Mouse (Mus musculus) embryo, embryonic 10 days (tissue): ENCODE measurements around the gene Hapln4.
"Not testable (repeated sequence)": the region's sequence is repeated elsewhere in the genome, so short reads cannot be mapped to it uniquely, and the experiment has no call there.

Experiments used
- DNase-seq: peaks from one replicate; pipeline ENCODE4 v3.0.0-alpha.2; 2015; ENCODE audit warnings: low spot score

Hapln4 gene

DNA sequence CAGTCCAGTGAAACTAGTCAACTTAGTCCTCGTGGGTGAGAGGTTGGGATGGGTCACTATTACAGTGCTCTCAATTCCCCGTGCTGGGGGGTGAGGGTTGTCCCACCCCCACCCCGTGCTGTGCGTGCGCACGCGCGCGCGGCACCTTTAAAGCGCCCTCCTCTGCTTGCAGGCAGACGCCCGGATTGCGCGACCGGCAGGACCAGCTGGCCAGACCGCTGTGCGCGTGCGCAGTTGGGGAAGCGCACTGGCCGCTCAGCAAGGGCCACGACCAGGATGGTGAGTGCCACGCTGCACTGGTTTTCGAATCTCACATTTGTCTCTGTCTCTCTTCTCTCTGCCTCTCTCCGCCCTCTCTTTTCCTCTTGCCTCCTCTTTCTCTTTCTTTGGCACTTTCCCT is at the start of gene Hapln4:
Gene Hapln4, plus strand, starts transcription at position 173 of the 400 bp plus-strand sequence.
- peak; percentile 89 for DNase-seq

DNA sequence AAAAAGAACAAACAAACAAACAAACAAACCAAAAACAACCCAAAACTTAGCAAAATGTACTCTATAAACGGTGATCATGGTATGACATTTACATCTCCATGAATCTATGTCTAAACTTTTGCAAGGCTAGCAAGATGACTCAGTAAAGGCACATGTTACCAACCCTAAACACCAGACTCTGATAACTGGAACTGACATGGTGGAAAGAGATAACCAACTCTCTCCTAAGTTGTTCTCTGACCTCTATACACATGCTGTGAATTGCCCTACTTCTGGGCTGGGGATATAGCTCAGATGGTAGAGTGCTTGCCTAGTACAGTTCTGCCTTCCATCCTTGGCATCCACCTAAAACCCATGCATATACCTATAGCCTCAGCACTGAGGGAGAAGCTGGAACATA is 45.3 kb upstream of the Hapln4 start:
- no peak for DNase-seq

DNA sequence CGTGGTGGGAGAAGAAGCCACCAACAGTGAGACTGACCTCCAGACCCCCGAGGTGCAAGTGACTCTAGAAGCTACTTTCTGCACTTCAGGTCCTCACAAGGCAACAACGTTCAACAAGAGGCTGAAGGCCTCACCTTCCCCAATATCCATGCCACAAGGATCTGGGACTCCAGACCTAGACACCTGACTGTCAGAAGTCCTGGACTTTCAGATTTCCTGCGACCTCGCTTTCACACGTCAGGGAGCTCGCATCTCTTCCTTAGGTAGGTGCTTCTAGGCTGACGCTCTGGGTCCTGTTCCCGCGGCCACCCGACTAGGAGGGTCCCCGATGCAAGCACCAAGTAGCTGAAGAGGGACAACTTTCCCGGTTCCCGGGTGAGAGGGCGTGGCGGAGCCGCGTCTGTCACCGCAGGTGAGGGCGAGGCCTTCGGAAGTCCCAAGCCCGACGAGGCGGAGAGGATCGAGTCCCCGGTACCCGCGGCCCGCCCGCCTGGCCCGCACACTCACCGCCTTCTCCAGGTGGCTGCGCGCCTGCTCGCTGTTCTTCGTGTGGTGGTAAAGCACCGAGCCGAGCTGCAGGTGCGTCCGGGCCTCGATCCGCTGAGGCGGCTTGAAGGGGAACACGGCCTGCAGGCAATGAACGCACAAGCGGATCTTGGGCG is 41.2 kb upstream of the Hapln4 start:
- DNase-seq = no peak

DNA sequence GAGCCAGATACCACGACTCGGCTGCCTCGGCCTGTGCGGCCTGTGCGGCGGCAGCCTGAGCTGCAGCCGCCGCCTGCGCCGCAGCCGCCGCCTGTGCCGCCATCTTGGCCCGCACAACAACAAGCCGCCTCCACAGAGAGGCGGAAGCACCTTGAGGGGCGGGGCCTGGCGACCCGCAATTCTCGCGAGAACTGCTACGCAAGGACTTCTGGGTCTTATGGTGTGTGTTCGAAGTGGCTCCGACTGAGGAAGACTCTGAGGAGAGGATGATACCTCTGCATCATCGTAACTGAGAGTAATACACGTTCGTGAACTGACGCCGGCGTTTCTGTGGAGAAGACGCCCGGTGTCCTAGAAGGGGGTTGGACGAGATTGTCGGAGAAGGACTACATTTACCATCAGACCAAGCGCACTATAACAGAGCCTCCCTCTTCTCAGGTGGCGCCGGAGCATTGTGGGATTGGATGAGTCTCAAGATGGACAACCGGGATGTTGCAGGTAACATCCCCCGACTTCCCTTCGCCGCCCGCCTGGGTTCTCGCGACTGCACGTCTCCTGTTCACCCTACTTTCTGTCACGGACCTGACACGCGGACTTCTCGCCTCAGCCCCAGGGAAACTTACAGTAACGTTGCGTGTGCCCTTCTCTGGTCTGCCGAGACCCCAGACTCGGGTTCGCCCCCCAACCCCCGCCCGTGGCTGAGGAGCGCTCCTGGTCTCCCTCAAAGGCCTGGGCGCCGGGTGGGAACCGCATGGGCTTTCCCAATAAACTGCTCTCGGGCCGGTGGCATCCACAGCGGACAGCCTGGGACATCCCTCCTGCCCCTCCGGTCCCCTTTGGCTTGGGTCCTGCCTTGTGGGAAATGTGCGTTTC is 40.4 kb upstream of the Hapln4 start, which contains the start of the genes Mau2 and Sugp1:
Gene Mau2, minus strand, starts transcription at position 152 of the 873 bp plus-strand sequence.
Gene Sugp1, plus strand, starts transcription at position 231 of the 873 bp plus-strand sequence.
- DNase-seq = peak; percentile 96

DNA sequence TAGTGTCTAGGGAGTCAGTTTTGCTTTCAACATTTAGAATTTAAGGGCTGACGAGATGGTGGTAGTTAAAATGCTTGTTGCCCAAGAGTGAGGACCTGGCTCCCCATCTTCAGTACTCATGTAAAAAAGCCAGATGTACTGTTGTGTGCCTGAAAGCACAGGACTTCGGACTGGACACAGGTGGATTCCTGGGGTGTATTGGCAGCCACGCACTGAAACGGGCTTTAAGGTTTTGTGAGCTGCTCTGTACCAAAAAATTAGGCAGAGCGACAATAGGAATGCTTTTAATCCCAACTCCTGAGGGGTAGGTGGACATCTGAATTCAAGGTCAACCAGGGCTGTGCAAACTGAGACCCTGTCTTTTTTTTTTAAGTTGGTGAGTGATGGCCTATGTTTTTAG is 39.3 kb upstream of the Hapln4 start:
- DNase-seq = no peak

- no peak for DNase-seq
These were observed 33.6 kb upstream of the Hapln4 start for GRCm38 (mm10) chr8:70049662-70050061.

DNA sequence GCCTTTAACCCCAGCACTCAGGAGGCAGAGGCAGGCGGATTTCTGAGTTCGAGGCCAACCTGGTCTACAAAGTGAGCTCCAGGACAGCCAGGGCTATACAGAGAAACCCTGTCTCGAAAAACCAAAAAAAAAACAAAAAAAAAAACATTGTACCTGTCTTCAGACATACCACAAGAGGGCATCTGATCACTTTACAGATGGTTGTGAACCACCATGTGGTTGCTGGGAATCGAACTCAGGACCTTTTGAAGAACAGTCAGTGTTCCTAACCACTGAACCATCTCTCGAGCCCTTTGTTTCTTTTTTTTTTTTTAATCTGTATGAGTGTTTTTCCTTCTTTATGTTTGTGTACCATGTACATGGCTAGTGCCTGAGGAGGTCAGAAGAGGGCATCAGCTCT is 32.8 kb upstream of the Hapln4 start:
- DNase-seq = not testable (repeated sequence)

DNA sequence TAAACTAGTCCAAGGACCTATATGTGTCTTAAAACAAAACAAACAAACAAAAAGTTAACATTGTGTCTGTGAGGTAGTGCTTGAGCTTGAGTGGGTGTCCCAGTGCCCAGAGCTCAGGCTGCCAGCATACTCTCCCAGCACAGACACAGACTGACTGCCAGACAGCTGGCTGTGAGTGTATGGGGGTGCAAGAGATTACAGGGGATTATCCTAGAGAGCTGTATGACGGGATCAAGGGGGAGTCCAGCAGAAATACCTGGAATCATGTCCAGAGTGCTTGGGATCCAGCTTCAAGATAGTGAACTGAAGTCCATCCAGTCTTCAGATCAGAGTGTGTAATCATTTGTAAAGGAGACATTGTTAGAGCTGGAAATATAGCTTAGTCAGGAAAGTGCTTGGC is 25.5 kb upstream of the Hapln4 start:
- DNase-seq = no peak

DNA sequence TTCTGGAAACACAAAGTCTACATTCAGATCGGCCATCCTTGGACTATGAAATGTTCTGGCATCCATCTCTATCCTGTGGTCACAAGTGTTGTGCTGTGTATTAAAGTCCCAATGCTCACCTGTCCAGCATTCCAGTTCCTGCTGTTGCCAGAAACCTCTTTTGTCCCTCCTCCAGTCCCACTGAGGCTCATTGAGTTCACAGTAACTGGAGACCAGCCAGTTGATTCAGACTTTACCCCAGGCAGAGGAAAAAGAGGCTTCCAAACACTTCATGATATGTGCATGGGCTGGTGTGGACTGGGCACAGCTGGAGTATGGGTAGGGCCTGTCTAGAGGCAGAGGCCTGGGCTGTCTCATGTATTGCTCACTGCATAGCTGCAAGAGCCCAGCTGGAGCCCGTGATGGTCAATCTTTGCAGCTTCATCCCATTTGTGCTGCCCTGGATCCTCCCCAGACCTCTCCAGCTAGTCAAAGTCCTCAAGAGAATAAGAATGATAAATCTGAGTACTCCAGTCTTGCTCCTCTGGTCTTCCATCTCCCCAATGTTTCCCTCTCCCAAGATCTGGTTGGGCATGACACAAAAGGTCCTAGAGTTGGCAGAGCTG is 11.3 kb upstream of the Hapln4 start:
- no peak for DNase-seq

- DNase-seq = peak; percentile 22
These were observed 10.7 kb upstream of the Hapln4 start, which contains the start of gene Tm6sf2 for GRCm38 (mm10) chr8:70072441-70073069. Tm6sf2 (plus strand) TSS chr8:70072924.

DNA sequence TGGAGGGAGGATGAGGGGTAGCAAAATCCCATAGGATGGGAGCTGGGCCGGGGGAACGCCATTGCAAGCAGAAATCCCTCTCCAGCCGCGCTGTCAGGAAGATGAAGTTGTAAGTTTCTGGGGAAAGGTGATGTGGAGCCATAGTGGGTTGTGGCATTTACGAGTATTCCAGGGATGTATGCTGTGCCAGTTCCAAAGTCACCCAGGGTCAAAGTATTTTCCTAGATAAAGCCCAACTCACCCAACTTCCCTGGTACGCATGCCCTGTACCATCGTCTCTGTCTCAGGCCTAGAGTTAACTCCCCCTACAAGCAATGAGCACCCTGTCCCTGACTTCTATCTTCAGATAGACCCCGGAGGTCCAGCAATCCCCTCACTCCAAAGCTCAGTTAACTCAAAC is 10.1 kb upstream of the Hapln4 start:
- no peak for DNase-seq

DNA sequence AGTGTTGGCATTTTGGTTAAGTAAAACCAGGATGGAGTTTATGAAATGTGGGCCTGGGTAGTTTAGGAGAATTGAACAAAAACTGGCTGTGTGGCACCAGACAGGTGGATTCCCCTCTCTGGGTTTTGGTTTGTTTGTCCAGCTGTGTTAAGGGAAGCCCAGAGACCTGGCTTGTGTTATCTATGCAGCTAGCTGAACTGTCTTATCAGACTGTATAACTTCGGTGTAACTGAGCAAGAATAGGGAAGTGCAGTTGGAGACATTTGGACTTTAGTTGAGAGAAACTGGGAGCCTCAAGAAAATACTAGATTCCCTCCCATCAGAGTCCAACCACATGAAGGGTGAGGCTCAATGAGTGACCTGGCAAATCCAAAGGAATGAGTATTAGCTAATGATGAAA is 9.6 kb upstream of the Hapln4 start:
- no peak for DNase-seq

GRCm38 (mm10) chr8:70081976-70082375 is 1.3 kb upstream of the Hapln4 start:
- DNase-seq = no peak

DNA sequence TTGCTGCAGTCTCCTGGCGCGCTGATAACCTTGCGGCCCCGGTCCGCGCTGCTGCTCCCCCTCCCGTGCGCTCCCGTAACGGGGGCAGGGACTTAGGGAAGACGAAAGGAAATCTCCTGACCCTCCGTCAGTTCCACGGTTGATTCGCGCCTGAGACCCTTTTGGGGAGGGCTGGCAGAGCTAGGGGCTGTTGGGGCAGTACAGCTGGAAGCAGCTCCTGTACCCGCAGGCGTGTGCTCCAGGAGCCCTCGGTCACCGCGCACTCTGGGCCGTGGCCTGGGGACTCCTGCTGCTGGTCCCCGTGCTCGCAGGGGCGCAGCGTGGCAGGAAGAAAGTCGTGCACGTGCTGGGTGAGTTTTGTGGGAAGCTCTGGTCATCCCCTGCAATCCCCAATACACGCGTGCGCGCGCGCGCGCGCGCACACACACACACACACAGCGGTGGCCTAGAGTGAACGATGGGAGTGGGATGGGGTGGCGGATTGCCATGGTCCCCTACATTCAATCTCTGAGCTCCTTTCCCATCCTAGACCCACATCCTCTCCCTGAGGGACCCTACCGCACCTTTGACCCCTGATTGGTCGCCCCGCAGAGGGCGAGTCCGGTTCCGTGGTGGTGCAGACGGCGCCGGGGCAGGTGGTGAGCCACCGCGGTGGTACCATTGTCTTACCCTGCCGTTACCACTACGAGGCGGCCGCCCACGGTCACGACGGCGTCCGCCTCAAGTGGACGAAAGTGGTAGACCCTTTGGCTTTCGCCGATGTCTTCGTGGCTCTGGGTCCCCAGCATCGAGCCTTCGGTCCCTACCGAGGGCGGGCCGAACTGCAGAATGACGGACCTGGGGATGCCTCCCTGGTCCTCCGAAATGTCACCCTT is 1.2 kb downstream of the Hapln4 start:
- peak; percentile 46 for DNase-seq

DNA sequence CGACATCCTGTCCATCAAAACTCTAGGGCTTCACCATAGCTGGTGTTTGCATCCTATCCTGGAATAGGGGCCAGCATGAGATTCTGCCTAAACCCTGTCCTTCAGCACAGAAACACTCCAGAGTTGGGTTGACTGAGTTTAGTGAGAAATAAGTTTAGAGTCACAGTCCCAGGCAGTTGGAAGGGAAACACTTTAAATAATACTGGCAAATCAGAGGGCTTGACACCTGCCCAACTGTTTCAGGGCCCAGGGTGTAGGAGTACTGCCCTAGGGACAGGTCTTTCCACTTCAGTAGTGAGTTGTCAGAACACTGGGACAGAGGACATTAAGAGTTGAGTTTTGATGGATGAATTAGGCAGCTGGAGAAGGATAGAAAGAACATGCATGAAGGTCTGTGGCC is 2.9 kb downstream of the Hapln4 start:
- no peak for DNase-seq

- peak; percentile 12 for DNase-seq
These were observed 4.0 kb downstream of the Hapln4 start for GRCm38 (mm10) chr8:70087237-70087636.

DNA sequence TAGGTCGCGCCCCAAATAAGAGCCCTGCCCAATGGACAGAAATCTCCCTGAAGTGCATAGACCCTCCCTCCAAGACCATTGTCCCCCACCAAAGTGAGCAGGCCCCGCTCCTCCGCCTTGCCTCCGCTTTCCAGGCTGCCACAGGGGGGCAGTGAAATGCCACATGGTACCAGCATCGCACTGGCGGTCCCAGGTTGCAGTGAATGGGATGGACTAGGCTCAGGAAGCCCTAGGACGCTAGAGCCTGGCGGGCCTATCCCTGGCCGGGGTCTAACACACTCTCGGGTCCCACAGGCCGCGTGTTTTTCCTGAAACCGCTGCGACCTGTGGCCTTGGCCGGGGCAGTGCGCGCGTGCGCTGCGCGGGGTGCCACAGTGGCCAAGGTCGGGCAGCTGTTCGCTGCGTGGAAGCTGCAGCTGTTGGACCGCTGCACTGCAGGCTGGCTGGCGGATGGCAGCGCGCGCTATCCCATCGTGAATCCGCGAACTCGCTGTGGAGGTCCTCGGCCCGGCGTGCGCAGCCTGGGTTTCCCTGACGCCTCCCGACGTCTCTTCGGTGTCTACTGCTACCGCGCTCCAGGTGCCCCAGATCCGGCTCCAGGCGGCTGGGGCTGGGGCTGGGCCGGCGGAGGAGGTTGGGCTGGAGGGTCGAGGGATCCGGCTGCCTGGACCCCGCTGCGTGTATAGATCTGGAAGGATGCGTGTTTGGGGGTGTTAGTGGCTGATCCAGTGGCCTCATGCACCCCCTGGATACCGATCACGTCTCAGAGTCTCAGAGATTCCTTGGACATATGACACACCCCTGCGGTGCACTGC is 4.8 kb downstream of the Hapln4 start:
- DNase-seq = peak; percentile 81

- peak; percentile 28 for DNase-seq
These were observed 6.2 kb downstream of the Hapln4 start for GRCm38 (mm10) chr8:70089296-70089960.

DNA sequence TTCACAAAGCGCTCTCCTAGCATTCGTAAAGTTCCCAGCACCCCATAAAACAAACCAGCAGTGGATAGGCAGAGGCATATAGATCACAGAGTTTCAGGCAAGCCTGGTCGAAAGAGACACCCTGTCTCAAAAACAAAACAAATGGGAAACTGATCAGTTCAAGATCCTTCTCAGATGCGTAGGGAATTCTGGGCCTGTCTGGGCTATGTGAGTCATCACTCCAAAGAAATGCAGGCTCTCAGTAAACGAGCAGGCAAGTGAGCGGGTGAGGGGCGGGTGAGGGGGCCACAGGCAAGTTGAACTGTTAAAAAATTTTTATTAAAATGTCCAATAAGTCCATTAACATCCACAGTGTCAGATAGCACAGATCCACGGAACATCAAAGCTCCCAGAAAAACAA is 9.5 kb downstream of the Hapln4 start:
- DNase-seq = no peak

DNA sequence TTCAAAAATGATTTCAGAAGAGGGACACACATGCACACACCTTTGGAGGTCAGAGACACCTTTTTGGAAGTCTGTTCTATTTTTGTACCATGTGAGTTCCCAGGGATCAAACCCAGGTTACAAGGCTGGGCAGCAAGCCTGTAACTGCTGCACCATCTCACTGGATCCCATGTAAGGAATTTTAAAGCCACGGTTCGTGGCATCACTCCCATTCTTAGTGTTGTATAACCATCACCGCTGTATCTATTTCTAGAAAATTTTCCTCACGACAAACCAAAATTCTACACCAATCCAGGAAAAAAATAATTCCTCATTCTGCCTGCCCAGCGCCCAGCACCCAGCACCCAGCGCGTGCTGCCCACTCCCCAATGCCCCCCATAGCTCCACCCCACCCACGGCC is 16.0 kb downstream of the Hapln4 start:
- DNase-seq = no peak
